Mouse (Mus musculus): ENCODE data around the gene Relch.
"Not testable (repeated sequence)": the region's sequence is repeated elsewhere in the genome, so short reads cannot be mapped to it uniquely, and the experiment has no call there.

Relch gene

GRCm38 (mm10) chr1:105746858-105747596 lies 83.4 kb downstream of the Relch start:
- no peak for DNase-seq

- peak; percentile 65 for DNase-seq
Measured at GRCm38 (mm10) chr1:105748091-105748799, 84.6 kb downstream of the Relch start.

- no peak for DNase-seq
Measured at GRCm38 (mm10) chr1:105752196-105752595, 88.5 kb downstream of the Relch start.

GRCm38 (mm10) chr1:105752944-105753343 lies 89.3 kb downstream of the Relch start:
- DNase-seq: no peak

GRCm38 (mm10) chr1:105758798-105759197 lies 95.1 kb downstream of the Relch start:
- no peak for DNase-seq

GRCm38 (mm10) chr1:105759422-105760165 lies 95.9 kb downstream of the Relch start:
- no peak for DNase-seq

GRCm38 (mm10) chr1:105765586-105765985 lies 101.9 kb downstream of the Relch start:
- no peak for DNase-seq

- DNase-seq: not testable (repeated sequence)
Measured at GRCm38 (mm10) chr1:105766099-105766498, 102.4 kb downstream of the Relch start.

GRCm38 (mm10) chr1:105768397-105768796 lies 104.7 kb downstream of the Relch start:
- DNase-seq: no peak

- DNase-seq: no peak
Measured at GRCm38 (mm10) chr1:105770685-105771084, 107.0 kb downstream of the Relch start.

- no peak for DNase-seq
Measured at GRCm38 (mm10) chr1:105776426-105776825, 112.8 kb downstream of the Relch start.

- no peak for DNase-seq
Measured at GRCm38 (mm10) chr1:105780079-105780456, 116.4 kb downstream of the Relch start.

GRCm38 (mm10) chr1:105780457-105781364 lies 117.0 kb downstream of the Relch start, which contains the start of gene Tnfrsf11a:
Gene Tnfrsf11a (plus strand): TSS chr1:105780718.
- peak; percentile 66 for DNase-seq

GRCm38 (mm10) chr1:105781391-105782146 lies 117.9 kb downstream of the Relch start:
- DNase-seq: peak; percentile 29

GRCm38 (mm10) chr1:105784257-105785016 lies 120.8 kb downstream of the Relch start:
- no peak for DNase-seq

GRCm38 (mm10) chr1:105785146-105785545 lies 121.5 kb downstream of the Relch start:
- peak; percentile 42 for DNase-seq

GRCm38 (mm10) chr1:105786731-105787357 lies 123.2 kb downstream of the Relch start:
- DNase-seq: peak; percentile 53

GRCm38 (mm10) chr1:105790103-105790502 lies 126.4 kb downstream of the Relch start:
- no peak for DNase-seq

- peak; percentile 27 for DNase-seq
Measured at GRCm38 (mm10) chr1:105794670-105795069, 131.0 kb downstream of the Relch start.

GRCm38 (mm10) chr1:105795705-105796104 lies 132.0 kb downstream of the Relch start:
- no peak for DNase-seq

Measured in kidney, adult 9 months (tissue).